Mouse (Mus musculus) stomach, postnatal 0 days (tissue): ENCODE results near the gene Lrrc8a.

Experiments used
- CTCF ChIP-seq: IDR thresholded peaks from 2 replicates; pipeline ENCODE4 v1.5.1; 2016; ENCODE audit warnings: antibody characterized with exemption, low read depth, mild to moderate bottlenecking, moderate library complexity
- EP300 ChIP-seq: optimal IDR thresholded peaks from 2 replicates; pipeline ENCODE3; 2016; ENCODE audit warnings: antibody characterized with exemption

DNA sequence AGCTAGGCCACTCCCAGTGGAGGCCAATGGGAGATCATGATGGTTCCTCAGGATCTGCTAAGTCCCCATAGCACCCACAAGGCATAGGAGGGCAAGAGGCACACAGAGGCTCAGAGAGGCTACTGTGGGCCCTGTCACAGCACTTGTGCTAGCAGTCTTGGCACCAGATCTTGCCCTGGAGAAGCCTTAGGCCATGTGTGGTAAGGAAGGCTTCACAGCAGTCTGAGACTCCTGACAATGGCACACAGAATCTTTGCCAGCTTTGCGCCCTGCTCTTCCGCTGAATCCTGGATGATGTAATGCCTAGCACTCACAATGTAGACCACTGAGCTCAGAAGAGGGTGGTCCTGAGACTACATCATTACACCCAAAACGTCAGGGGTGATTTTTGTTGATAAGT, 42.9 kb upstream of the Lrrc8a start:
- no peak for TF ChIP-seq EP300
- TF ChIP-seq CTCF: no peak
